Mouse (Mus musculus) thymus, adult 2 months (tissue): ENCODE measurements around the gene Vamp8.

Experiments
- CTCF ChIP-seq: fragments of 200-500 bp; IDR thresholded peaks from 2 replicates; pipeline ENCODE4 v1.5.1; 2012; ENCODE audit warnings: mild to moderate bottlenecking, control low read depth, low read length, moderate library complexity, borderline replicate concordance; ENCODE audit not compliant: control insufficient read depth, poor library complexity, insufficient read depth; ENCODE audit errors: extremely low read depth
- POLR2A ChIP-seq: fragments of 200-500 bp; IDR thresholded peaks from 2 replicates; pipeline ENCODE4 v1.6.1; 2012; ENCODE audit warnings: mild to moderate bottlenecking, low read length, control low read depth, moderate library complexity; ENCODE audit not compliant: control insufficient read depth, poor library complexity, insufficient read depth; ENCODE audit errors: extremely low read depth

DNA sequence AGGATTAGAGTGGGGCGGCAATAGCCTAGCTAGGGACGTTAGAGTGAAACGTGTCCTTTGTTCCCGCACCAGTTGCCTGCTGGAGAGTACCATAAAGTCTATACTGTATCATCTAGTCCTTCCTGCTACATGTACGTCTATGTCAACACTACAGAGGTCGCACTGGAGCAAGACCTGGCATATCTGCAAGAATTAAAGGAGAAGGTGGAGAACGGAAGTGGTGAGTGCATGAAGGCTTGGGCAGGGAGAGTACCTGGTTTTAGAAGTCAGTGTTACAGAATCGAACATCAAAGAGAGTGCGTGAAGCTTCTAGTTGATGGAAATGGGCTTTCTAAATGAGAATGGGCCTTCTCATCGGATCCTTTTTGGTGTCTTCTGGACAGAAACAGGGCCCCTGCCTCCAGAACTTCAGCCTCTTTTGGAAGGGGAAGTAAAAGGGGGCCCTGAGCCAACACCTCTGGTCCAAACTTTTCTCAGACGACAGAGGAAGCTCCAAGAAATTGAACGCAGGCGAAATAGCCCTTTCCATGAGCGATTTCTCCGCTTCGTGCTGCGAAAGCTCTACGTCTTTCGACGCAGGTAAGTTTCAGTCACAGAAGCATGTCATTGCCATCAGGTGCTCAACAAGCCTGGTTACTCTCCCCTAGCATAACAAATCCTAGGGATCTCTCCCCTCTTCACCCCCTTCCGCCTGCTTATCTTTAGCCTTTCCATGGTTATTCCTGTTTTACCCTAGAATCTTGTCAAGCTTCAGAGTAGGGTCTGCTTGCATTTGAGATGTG is 38.7 kb upstream of the Vamp8 start:
- TF ChIP-seq POLR2A (no peak), CTCF (no peak)
